Mouse (Mus musculus): ENCODE data around the gene Egfl6. TPM values are rescaled to one million over a fixed set of nuclear protein-coding genes. Genes with fewer than 3 reads are reported as not detected.
A peak's percentile ranks its signal among the peaks of the same experiment; 100 is the strongest.

Gene Egfl6
- total and polyA plus RNA-seq, 2 experiments from 2014 or later = 1.9 to 2.0 TPM

DNA sequence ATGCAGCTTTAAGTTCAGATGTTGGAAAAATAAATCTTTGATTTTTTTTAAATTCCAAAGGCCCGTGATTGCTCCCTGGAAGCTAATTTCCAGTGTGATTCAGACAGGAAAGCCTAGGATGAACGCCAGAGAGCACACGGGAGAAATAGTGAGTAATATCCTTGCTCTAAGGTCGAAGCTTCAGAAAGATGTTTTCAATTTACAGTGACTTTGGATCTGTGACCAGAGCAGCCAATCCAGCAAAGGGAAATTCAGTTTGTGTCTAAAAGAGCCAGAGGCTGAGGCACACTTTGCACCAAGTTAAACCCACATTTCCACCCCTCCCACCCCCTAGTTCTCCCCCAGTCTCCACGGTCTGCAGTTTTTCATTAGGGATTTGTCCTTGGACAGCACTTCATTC is 20.6 kb downstream of the Egfl6 start:
- no peaks in the 10 kb centered on the region for H3K9me3 ChIP-seq (ENCODE audit: low read length)
- no peak overlapping the region for H3K9ac ChIP-seq (replicated peaks; ENCODE audit: low read length, poor library complexity, severe bottlenecking)
- no peaks in the 10 kb centered on the region for H3K4me1 ChIP-seq (ENCODE audit: insufficient read depth, low read length)
- WGBS = 69% methylated on average over 5 of the region's 5 CpGs
- H3K4me3 ChIP-seq (ENCODE audit: low read depth, low read length) = no peak overlapping the region
- ATAC-seq (ENCODE audit: low FRiP score) (no peak), DNase-seq (ENCODE audit: low spot score) (no peak)
- H3K4me2 ChIP-seq (ENCODE audit: low read depth, low read length, poor library complexity, severe bottlenecking) = no peak overlapping the region
- no peaks in the 10 kb centered on the region for H3K27me3 ChIP-seq (ENCODE audit: insufficient read depth, low read length)
- H3K27ac ChIP-seq (ENCODE audit: low read depth, low read length) = no peak overlapping the region
- no peak for TF ChIP-seq CTCF (IDR thresholded peaks at IDR 0.05)
- H3K36me3 ChIP-seq (ENCODE audit: insufficient read depth, low read length) = no peaks in the 10 kb centered on the region

GRCm38 (mm10) chrX:166559333-166559732 is 26.2 kb downstream of the Egfl6 start:
- no peaks in the 10 kb centered on the region for H3K9me3 ChIP-seq (ENCODE audit: low read length)
- DNase-seq (ENCODE audit: low spot score) = peak; percentile 0

DNA sequence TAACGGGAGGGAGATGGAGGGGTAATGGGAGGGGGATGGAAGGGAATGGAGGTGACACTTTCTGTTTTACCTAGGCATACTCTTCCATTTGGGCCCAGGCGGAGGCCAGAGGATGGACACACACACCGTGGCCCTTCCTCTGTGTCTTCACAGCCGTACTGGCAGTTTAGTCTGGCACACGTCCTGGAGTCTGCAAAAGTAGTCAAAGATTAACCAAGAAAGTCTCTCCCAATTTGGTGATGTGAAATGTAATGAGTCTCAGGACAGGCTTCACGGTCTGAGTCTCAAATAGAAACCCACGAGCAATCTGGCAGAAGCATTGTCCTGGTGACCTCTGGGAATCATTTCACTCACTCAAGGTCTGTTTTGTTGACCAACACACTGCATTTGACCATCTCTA is 33.2 kb downstream of the Egfl6 start:
- H3K27me3 ChIP-seq (ENCODE audit: insufficient read depth, low read length) = no peaks in the 10 kb centered on the region
- no peaks in the 10 kb centered on the region for H3K4me1 ChIP-seq (ENCODE audit: insufficient read depth, low read length)
- H3K4me2 ChIP-seq (ENCODE audit: low read depth, low read length, poor library complexity, severe bottlenecking) = no peak overlapping the region
- no peaks in the 10 kb centered on the region for H3K9me3 ChIP-seq (ENCODE audit: low read length)
- no peaks in the 10 kb centered on the region for H3K36me3 ChIP-seq (ENCODE audit: insufficient read depth, low read length)
- DNase-seq (ENCODE audit: low spot score) (no peak), ATAC-seq (ENCODE audit: low FRiP score) (no peak)
- 88% methylated on average over 7 of the region's 7 CpGs for WGBS
- no peak overlapping the region for H3K27ac ChIP-seq (ENCODE audit: low read depth, low read length)
- no peak overlapping the region for H3K4me3 ChIP-seq (ENCODE audit: low read depth, low read length)
- no peak overlapping the region for H3K9ac ChIP-seq (replicated peaks; ENCODE audit: low read length, poor library complexity, severe bottlenecking)
- TF ChIP-seq CTCF (IDR thresholded peaks at IDR 0.05) = no peak

More at GRCm38 (mm10) chrX:166559333-166559732, 26.2 kb downstream of the Egfl6 start:
- no peaks in the 10 kb centered on the region for H3K4me1 ChIP-seq (ENCODE audit: insufficient read depth, low read length)
- H3K4me2 ChIP-seq (ENCODE audit: low read depth, low read length, poor library complexity, severe bottlenecking) = no peak overlapping the region
- WGBS = 74% methylated on average over 3 of the region's 3 CpGs
- H3K27me3 ChIP-seq (ENCODE audit: insufficient read depth, low read length) = no peaks in the 10 kb centered on the region
- no peak overlapping the region for H3K4me3 ChIP-seq (ENCODE audit: low read depth, low read length)
- no peak overlapping the region for H3K9ac ChIP-seq (replicated peaks; ENCODE audit: low read length, poor library complexity, severe bottlenecking)
- no peaks in the 10 kb centered on the region for H3K36me3 ChIP-seq (ENCODE audit: insufficient read depth, low read length)
- no peak for ATAC-seq (ENCODE audit: low FRiP score)
- no peak for TF ChIP-seq CTCF (IDR thresholded peaks at IDR 0.05)
- H3K27ac ChIP-seq (ENCODE audit: low read depth, low read length) = no peak overlapping the region

DNA sequence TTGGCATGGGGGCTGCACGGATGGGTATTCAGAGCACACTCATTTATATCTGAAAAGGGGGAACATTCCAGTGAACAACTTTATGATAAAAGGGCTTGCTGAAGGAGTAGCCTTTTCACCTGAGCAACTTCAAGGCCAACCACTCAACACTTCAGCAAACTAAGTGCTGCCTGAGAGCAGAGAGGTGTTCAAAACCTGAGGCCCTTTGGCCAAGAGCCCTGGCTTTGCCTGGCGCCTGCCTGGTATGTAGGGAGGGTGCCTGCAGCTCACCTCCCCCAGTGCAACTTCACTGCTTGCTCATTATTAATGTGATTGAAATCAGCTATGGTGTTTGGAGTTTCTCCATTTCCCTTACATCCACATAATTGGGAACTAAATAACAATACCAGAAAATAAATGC is 39.0 kb downstream of the Egfl6 start:
- ATAC-seq (ENCODE audit: low FRiP score) = no peak

DNA sequence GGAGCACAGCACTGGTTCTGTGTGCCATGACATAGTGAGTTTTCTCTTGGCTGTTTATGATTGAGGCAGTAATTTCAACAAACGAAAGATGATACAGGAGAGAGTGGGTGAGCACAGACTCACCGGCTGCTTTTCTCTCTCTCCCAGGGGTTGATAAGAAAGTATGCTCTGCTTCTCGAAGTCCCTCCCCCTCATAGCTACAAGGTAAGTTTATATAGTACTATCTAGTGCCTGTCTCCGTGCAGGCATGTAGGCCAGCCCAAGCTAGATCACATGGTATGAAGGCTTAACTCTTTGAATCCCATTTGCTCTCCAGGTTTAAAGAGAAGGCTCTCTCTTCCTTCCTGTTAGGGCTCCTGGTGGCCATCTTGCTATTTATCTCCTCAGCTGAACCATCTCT is 50.4 kb downstream of the Egfl6 start:
- H3K9me3 ChIP-seq (ENCODE audit: low read length) = no peaks in the 10 kb centered on the region
- no peak for DNase-seq (ENCODE audit: low spot score)
- no peak overlapping the region for H3K4me2 ChIP-seq (ENCODE audit: low read depth, low read length, poor library complexity, severe bottlenecking)
- no peak for ATAC-seq (ENCODE audit: low FRiP score)
- no peak overlapping the region for H3K27ac ChIP-seq (ENCODE audit: low read depth, low read length)
- no peak overlapping the region for H3K4me3 ChIP-seq (ENCODE audit: low read depth, low read length)
- H3K4me1 ChIP-seq (ENCODE audit: insufficient read depth, low read length) = no peaks in the 10 kb centered on the region
- 76% methylated on average over 4 of the region's 4 CpGs for WGBS
- H3K9ac ChIP-seq (replicated peaks; ENCODE audit: low read length, poor library complexity, severe bottlenecking) = no peak overlapping the region
- no peaks in the 10 kb centered on the region; the same call in 1 of the 2 replicates for H3K27me3 ChIP-seq (ENCODE audit: insufficient read depth, low read length)
- H3K36me3 ChIP-seq (ENCODE audit: insufficient read depth, low read length) = no peaks in the 10 kb centered on the region
- no peak for TF ChIP-seq CTCF (IDR thresholded peaks at IDR 0.05)

More for the DNA sequence above, 39.0 kb downstream of the Egfl6 start:
- Histone ChIP-seq H3K27me3 (ENCODE audit: insufficient read depth, low read length) (no peaks in the 10 kb centered on the region), H3K27ac (ENCODE audit: low read depth, low read length) (no peak overlapping the region), H3K36me3 (ENCODE audit: insufficient read depth, low read length) (no peaks in the 10 kb centered on the region), H3K4me2 (ENCODE audit: low read depth, low read length, poor library complexity, severe bottlenecking) (no peak overlapping the region), H3K4me3 (ENCODE audit: low read depth, low read length) (no peak overlapping the region), H3K4me1 (ENCODE audit: insufficient read depth, low read length) (no peaks in the 10 kb centered on the region), H3K9ac (replicated peaks; ENCODE audit: low read length, poor library complexity, severe bottlenecking) (no peak overlapping the region), H3K9me3 (ENCODE audit: low read length) (no peaks in the 10 kb centered on the region)
- DNase-seq (ENCODE audit: low spot score) = no peak
- 81% methylated on average over 2 of the region's 2 CpGs for WGBS
- TF ChIP-seq CTCF (IDR thresholded peaks at IDR 0.05) = no peak

- Histone ChIP-seq H3K27ac (ENCODE audit: low read depth, low read length) (no peak overlapping the region), H3K27me3 (ENCODE audit: insufficient read depth, low read length) (no peaks in the 10 kb centered on the region; the same call in 1 of the 2 replicates), H3K4me2 (ENCODE audit: low read depth, low read length, poor library complexity, severe bottlenecking) (no peak overlapping the region), H3K9ac (replicated peaks; ENCODE audit: low read length, poor library complexity, severe bottlenecking) (no peak overlapping the region), H3K9me3 (ENCODE audit: low read length) (no peaks in the 10 kb centered on the region), H3K36me3 (ENCODE audit: insufficient read depth, low read length) (no peaks in the 10 kb centered on the region), H3K4me1 (ENCODE audit: insufficient read depth, low read length) (no peaks in the 10 kb centered on the region), H3K4me3 (ENCODE audit: low read depth, low read length) (no peak overlapping the region)
- DNase-seq (ENCODE audit: low spot score) (no peak), ATAC-seq (ENCODE audit: low FRiP score) (no peak)
- TF ChIP-seq CTCF (IDR thresholded peaks at IDR 0.05) = no peak
- WGBS = 87% methylated on average over 4 of the region's 4 CpGs
These were observed 52.1 kb downstream of the Egfl6 start for GRCm38 (mm10) chrX:166533432-166533831.

All from midbrain, postnatal 0 days (tissue).